Comparison of ENCODE assay signal across 8 mouse cellular contexts in genomic region chr1:88008735-88009134, GRCm38 (mm10). TPM values are rescaled to one million over a fixed set of nuclear protein-coding genes. Genes with fewer than 3 reads are reported as not detected.
DNase-seq lines count a peak whose midpoint lies in the region; ATAC-seq and TF ChIP-seq lines count a peak whose summit lies in the region.

No protein-coding gene starts in this region.

- peaks cover 31% of the 10 kb centered on the region for H3K4me1 ChIP-seq in heart, embryonic 13.5 days
- H3K4me1 ChIP-seq in bone marrow macrophage, adult 2 months (ENCODE audit: control insufficient read depth, insufficient read depth, low read length) = peaks cover 16% of the 10 kb centered on the region
- H3K4me1 ChIP-seq in hindbrain, embryonic 12.5 days = peaks cover 11% of the 10 kb centered on the region

- ATAC-seq in heart, embryonic 13.5 days (ENCODE audit: extremely low read depth, insufficient number of reproducible peaks, low FRiP score, low TSS enrichment) = no peak
- ATAC-seq in hindbrain, embryonic 12.5 days (ENCODE audit: low FRiP score) = peak; percentile 43; the same call in 1 of the 2 replicates

- H3K27me3 ChIP-seq in heart, embryonic 13.5 days (replicated peaks) = no peaks in the 10 kb centered on the region
- no peaks in the 10 kb centered on the region for H3K27me3 ChIP-seq in hindbrain, embryonic 12.5 days

- TF ChIP-seq POLR2A in bone marrow macrophage, adult 2 months (IDR thresholded peaks at IDR 0.05; ENCODE audit: borderline replicate concordance, low read depth, low read length) = no peak

- intact Hi-C loops in heart, postnatal 25 days (cut with DNase I) = loop anchor here (5.0 kb wide), 1 partner anchor 269 kb away; the partner anchor contains the start of genes Hjurp and Trpm8

- peaks cover 15% of the 10 kb centered on the region for H3K36me3 ChIP-seq in heart, embryonic 13.5 days
- peaks cover 9% of the 10 kb centered on the region for H3K36me3 ChIP-seq in hindbrain, embryonic 12.5 days

- peak overlapping the region; percentile 80 for H3K4me2 ChIP-seq in heart, embryonic 13.5 days
- peak overlapping the region; percentile 69 for H3K4me2 ChIP-seq in hindbrain, embryonic 12.5 days (replicated peaks)

- H3K27ac ChIP-seq in heart, embryonic 13.5 days (replicated peaks) = no peak overlapping the region
- H3K27ac ChIP-seq in bone marrow macrophage, adult 2 months (ENCODE audit: insufficient read depth, low read depth, low read length) = no peak overlapping the region
- no peak overlapping the region for H3K27ac ChIP-seq in hindbrain, embryonic 12.5 days

- WGBS in heart, embryonic 13.5 days = 40% methylated on average over 4 of the region's 4 CpGs
- 57% methylated on average over 4 of the region's 4 CpGs for WGBS in hindbrain, embryonic 12.5 days

- no peaks in the 10 kb centered on the region for H3K9me3 ChIP-seq in heart, embryonic 13.5 days
- H3K9me3 ChIP-seq in hindbrain, embryonic 12.5 days (replicated peaks) = no peaks in the 10 kb centered on the region

- TF ChIP-seq CTCF in bone marrow macrophage, adult 2 months (IDR thresholded peaks at IDR 0.05; ENCODE audit: low read depth, low read length) = no peak

- no peak for DNase-seq in heart, postnatal 25 days (ENCODE audit: low spot score)
- peak; percentile 1 for DNase-seq in mesoderm, embryonic 11.5 days (ENCODE audit: low read depth, low spot score)
- no peak for DNase-seq in adrenal gland, adult 8-10 months
- no peak for DNase-seq in right cerebral cortex, adult 2 months (ENCODE audit: low spot score in 2 of 2)
- no peak for DNase-seq in adrenal gland, postnatal 36 days

- peak overlapping the region; percentile 96 for H3K9ac ChIP-seq in heart, embryonic 13.5 days
- H3K9ac ChIP-seq in hindbrain, embryonic 12.5 days = peak overlapping the region; percentile 91

- H3K4me3 ChIP-seq in heart, embryonic 13.5 days = peak overlapping the region; percentile 79
- peak overlapping the region; percentile 6; the same call in 1 of the 2 replicates for H3K4me3 ChIP-seq in bone marrow macrophage, adult 2 months (ENCODE audit: insufficient read depth, low read length)
- peak overlapping the region; percentile 74 for H3K4me3 ChIP-seq in hindbrain, embryonic 12.5 days

RNA-seq across cellular contexts. Expression of gene Usp40, which starts 0.4 kb away (rescaled TPM):
- 28.6 and 28.9 TPM in 2 replicates for polyA plus RNA-seq in heart, embryonic 13.5 days (2015; fragmentation: Nextera tagmentation; extraction: Ambion mirVana)
- total RNA-seq in heart, postnatal 25 days (2021) = 10 to 100 TPM; 16.1 to 19.4 TPM
- 16.7 and 19.2 TPM in 2 replicates for polyA plus RNA-seq in bone marrow macrophage, adult 2 months (2012; ENCODE audit: insufficient read depth, insufficient read length, missing spikeins)
- 35.9 and 37.2 TPM in 2 replicates for polyA plus RNA-seq in hindbrain, embryonic 12.5 days (2016; fragmentation: Nextera tagmentation; extraction: Ambion mirVana)
- total RNA-seq in adrenal gland, adult 8-10 months (2022) = 10 to 100 TPM; 25.3 to 45.1 (median 31.9) TPM
- total RNA-seq in adrenal gland, postnatal 36 days (2021) = 10 to 100 TPM; 22.7 to 23.8 TPM

RNA-seq across cellular contexts. Expression of gene Ugt1a10, which starts 46.5 kb away (rescaled TPM):
- not detected in 2 replicates for polyA plus RNA-seq in heart, embryonic 13.5 days (2015; fragmentation: Nextera tagmentation; extraction: Ambion mirVana)
- not detected for total RNA-seq in heart, postnatal 25 days (2021)
- not detected in 2 replicates for polyA plus RNA-seq in bone marrow macrophage, adult 2 months (2012; ENCODE audit: insufficient read depth, insufficient read length, missing spikeins)
- not detected in 2 replicates for polyA plus RNA-seq in hindbrain, embryonic 12.5 days (2016; fragmentation: Nextera tagmentation; extraction: Ambion mirVana)
- total RNA-seq in adrenal gland, adult 8-10 months (2022) = not detected
- total RNA-seq in adrenal gland, postnatal 36 days (2021) = under 1 TPM in 1 of 2 experiments, not detected in 1; 0.16 TPM

Comparison
In these comparisons a context has a peak if more than half of its experiments do, and no peak if none do; other contexts are left out.
1. H3K4me3 ChIP-seq: peak in every context shown above with its lines; median percentile 79 in heart, embryonic 13.5 days; 74 in hindbrain, embryonic 12.5 days; 6 in bone marrow macrophage, adult 2 months.